Mouse (Mus musculus): ENCODE measurements around the gene Figla.
"Not testable (repeated sequence)": the region's sequence is repeated elsewhere in the genome, so short reads cannot be mapped to it uniquely, and the experiment has no call there.

Figla gene

DNA sequence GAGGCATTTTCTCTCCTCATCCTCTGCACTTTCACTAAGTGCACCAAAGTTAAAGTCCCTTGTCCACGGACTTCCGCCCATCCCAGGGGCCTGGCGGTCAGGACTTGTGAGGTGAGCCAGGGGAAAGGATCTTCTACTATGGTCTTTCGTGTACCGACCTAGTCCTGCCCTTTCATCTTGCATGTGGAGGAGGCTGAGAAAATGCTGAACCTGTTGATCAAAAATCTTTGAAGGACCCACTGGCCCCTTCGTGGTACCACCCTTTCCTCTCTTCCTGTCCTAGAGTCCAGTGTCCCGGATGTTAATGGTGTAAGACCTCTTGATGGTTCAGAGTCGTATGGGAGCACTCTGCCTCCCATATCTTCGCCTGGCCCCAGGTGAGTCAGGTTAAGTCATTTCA lies at the start of gene Figla:
Figla (plus strand) TSS at position 301 of the 400 bp plus-strand sequence.
- DNase-seq, result no peak

DNA sequence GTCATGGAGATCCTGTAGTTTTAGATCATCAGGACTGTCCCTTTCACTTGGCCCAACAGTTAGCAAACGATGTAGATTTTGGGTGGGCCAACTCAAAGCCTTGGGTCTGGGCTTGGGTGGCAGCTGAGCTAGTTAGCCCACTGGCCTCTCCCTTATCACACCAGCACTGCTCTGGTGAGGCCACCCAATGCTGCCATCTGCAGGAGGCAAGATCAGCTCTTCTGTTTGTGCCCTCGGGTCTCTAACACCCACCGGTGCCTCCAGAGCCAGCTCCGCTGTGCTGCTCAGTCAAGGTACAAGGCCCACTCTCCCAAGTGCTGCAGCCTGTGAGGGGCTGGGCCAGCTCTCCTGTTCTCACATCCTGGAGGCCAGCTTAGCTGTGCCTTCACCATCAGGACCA lies 49.3 kb upstream of the Figla start:
- peak in 1 of 2 experiments; percentile 18 for DNase-seq

- DNase-seq, result no peak
These were observed 46.1 kb upstream of the Figla start for GRCm38 (mm10) chr6:85969889-85970288.

DNA sequence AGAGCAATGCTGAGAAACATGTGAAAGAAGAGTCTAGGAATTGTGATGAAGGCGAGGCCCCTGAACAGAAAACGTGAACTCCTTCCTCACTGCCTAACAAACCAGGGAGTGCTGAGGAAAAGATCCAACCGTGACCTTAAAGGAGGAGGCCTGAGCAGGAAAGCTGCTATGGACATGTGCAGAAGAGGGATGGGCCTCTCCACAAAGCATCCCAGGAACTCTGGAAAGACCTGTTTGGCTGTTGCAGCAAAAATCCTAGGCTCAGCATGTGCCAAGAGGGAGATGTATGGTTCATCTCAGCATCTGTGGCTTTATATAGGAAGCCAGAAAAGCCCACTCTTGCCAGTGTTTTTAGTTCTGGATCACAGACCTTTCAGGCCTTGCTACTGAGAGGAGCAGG lies 43.3 kb upstream of the Figla start:
- DNase-seq, result no peak

- no peak for DNase-seq
These were observed 42.6 kb upstream of the Figla start for GRCm38 (mm10) chr6:85973336-85973735.

GRCm38 (mm10) chr6:85974941-85975617 lies 40.9 kb upstream of the Figla start:
- no peak for DNase-seq

- no peak for DNase-seq
These were observed 40.2 kb upstream of the Figla start for GRCm38 (mm10) chr6:85975761-85976160.

- no peak for DNase-seq
These were observed 39.7 kb upstream of the Figla start for GRCm38 (mm10) chr6:85976242-85976641.

DNA sequence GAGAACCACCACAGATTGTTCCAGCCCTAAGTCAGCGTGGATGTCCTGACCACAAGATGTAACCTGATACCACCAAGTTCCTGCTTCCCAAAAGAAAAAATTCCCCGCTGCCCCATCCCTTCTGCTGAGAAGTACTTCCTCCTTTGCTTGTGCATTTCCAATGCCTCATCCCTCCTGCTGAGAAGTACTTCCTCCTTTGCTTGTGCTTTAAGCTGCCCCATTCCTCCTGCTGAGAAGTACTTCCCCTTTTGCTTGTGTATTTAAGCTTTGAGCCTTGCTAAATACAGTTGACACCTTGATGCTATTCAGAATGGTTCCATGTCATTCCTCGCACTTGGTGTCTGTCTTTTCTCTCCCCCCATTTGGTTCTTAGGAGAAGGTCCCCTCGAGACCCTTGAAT lies 37.2 kb upstream of the Figla start:
- not testable (repeated sequence) for DNase-seq

DNA sequence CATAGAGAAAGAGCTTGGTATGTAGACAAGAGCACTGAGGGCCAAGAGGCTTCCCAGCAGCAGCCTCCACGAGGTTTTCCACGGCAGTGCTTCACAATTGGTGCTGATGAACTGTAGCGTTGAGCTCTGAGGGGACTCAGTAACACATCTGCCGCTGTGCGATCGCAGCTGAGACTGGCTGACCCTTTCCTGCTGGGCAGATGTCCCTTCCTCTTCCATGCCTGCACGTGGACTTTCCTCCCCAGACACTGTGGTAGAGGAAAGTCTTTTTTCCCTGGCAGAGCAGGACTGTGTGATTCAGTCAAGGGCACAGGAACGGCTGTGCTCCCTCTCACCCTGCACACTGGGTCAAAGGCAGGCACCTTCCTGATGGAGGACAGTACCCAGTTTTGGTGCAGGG lies 31.6 kb upstream of the Figla start:
- no peak for DNase-seq

- DNase-seq, result not testable (repeated sequence)
These were observed 26.4 kb upstream of the Figla start for GRCm38 (mm10) chr6:85989570-85989969.

DNA sequence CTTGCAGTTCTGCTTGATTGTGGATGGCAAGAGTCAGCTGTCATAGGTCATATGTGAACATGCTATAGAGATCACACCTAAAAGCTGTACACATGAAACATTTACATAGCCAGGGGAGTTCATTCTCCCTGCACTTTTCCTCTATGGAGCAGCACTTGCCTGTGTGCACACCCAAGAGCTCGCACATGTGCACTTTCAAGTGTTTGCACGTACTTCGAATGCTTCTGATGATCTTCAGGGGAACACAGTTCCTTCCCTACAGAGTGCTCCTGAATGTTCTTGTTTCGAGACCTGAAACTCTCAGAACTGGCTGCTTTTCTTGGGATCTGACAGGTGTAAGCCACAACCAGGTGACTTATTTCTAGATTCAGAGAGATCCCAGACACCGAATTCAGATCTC lies 25.2 kb upstream of the Figla start:
- not testable (repeated sequence) for DNase-seq

- peak in 1 of 2 experiments; percentile 43 for DNase-seq
These were observed 12.5 kb upstream of the Figla start for GRCm38 (mm10) chr6:86003405-86003925.

GRCm38 (mm10) chr6:86004271-86005148 lies 11.5 kb upstream of the Figla start:
- DNase-seq, result peak; percentile 73 to 89

DNA sequence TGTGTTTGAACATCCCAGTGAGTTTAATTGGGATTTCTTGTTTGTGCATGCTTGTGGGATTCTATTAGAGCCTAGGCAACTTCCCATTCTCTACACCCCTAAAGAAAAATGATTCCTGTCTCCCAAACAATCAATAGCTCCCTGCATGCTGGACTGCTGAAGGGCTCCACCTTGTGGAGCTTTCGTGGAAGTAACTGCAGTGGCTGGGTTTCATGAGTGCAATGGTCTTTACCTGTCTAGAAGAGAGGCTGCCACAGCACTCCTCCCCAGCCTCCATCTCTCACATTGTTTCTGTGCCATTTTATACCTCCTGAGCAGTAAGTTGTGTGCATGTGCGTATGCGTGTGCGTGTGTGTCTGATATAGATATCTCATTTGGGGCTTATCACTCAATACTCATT lies 6.0 kb upstream of the Figla start:
- peak; percentile 56 to 73 for DNase-seq

GRCm38 (mm10) chr6:86014812-86015211 lies 1.2 kb upstream of the Figla start:
- peak in 1 of 2 experiments; percentile 34 for DNase-seq

GRCm38 (mm10) chr6:86016793-86017350 lies 901 bp downstream of the Figla start:
- DNase-seq, result no peak

GRCm38 (mm10) chr6:86019415-86020237 lies 3.7 kb downstream of the Figla start:
- DNase-seq, result no peak

DNA sequence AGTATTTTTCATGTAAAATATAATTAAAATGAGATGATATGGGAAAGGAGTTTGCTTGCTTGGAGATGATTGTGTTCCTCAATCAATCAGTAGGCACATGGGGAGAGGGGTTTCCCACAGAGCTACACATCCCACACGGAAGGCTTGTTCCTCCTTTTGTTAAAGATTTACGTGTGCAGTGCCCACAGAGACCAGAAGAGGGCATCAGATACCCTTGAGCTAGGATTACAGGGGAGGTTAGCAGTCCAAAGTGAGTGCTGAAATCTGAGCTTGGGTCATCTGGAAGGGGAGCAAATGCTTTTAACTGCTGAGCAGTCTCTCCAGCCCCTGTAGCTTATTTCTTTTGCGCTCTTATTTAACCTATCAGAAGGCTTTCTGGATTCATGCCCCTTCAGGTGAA lies 5.0 kb downstream of the Figla start:
- DNase-seq, result peak; percentile 37 to 70

DNA sequence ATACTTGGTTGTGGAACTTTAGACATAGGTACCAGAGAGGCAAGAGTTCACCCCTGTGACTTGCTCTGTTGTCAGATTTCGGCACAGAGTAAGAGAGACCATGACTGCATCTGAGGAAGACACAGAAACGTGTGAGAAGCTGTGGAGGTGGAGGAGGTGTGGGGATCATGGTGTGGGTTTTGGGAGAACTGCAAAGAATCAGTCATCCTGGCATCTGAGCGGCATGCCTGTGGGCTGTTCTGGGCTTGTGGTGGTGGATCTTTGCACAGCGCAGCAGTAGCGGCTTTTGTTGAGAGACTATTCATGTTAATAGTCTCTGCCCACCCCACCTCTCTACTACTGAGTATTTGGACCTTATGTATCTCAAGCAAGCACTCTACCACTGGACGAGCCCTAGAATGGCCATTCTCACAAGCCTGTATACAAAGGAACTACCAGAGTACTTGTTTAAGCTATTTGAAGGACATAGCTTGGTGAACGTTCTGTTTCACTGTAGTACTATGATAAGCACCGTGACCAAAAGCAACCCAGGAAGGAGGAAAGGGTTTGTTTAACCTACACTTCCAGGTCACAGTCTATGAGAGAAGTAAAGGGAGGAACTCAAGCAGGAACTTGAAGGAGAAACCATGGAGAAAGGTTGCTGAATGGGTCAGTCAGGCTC lies 10.8 kb downstream of the Figla start:
- no peak for DNase-seq

DNA sequence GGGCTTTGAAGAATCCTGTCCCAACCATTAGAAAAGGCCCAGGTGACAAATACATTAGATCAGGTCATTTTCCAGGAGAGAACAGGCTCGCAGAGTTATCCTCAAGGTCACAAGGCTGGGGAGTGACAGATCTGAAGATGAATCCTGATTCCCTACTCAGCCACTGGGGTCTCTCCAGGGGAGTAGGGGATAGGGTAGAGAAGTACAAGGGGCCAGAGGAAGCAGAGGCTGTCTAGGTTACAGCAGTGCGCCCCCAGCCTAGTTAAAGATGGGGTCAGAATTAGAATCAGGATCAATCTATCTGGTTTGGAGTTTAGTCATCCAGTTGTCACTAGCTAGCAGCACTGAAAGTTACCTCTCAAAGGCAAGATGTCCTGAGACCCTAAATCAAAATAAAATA lies 12.2 kb downstream of the Figla start:
- no peak for DNase-seq

Measured in kidney, postnatal 36 days (tissue).